Mouse (Mus musculus) megakaryocyte, embryonic 14.5 days (primary cell): Measurements from ENCODE around the gene Fut7.
"Not testable (repeated sequence)": the region's sequence is repeated elsewhere in the genome, so short reads cannot be mapped to it uniquely, and the experiment has no call there.

ENCODE experiments used
- FLI1 ChIP-seq: IDR thresholded peaks from 2 replicates; pipeline ENCODE4 v1.6.1; 2012; ENCODE audit warnings: low read length, inconsistent platforms, mixed read lengths
- GATA1 ChIP-seq: IDR thresholded peaks from 3 replicates; pipeline ENCODE4 v1.6.1; 2012; ENCODE audit warnings: mixed read lengths, low read length, inconsistent platforms, borderline replicate concordance

- not testable (repeated sequence) for TF ChIP-seq GATA1, FLI1
Observed at GRCm38 (mm10) chr2:25413436-25413835, 9.6 kb upstream of the Fut7 start.
